Mouse (Mus musculus) heart, embryonic 14.5 days (tissue): ENCODE results near the gene Tom1. TPM values are rescaled to one million over a fixed set of nuclear protein-coding genes. Genes with fewer than 3 reads are reported as not detected.

Experiments
- ATAC-seq: fragments of 200-750 bp; cut with Nextera tagmentation; 2 replicates; pipeline ENCODE4 v1.8.0; 2017; ENCODE audit warnings: low read depth, moderate TSS enrichment; ENCODE audit not compliant: insufficient number of reproducible peaks, insufficient read depth, low FRiP score
- H3K27ac ChIP-seq, 2 experiments: fragments of 200-500 bp in 1 of 2; fragments of 300-500 bp in 1 of 2; sonication (generic) in 1 of 2; replicated peaks in 1 of 2; 2 replicates each; pipeline ENCODE4 v1.5.1; 2012 to 2014; ENCODE audit warnings: low read depth in 2 of 2, low read length in 2 of 2, control low read depth in 1 of 2, mild to moderate bottlenecking in 1 of 2, mixed read lengths in 1 of 2; ENCODE audit not compliant: control insufficient read depth in 1 of 2, insufficient read depth in 1 of 2
- H3K27me3 ChIP-seq: fragments of 300-500 bp; sonication (generic); 2 replicates; pipeline ENCODE4 v1.6.1; 2014; ENCODE audit warnings: mild to moderate bottlenecking, low read length, control low read depth; ENCODE audit not compliant: control insufficient read depth, insufficient read depth
- H3K36me3 ChIP-seq: fragments of 300-500 bp; sonication (generic); 2 replicates; pipeline ENCODE4 v1.6.1; 2014; ENCODE audit warnings: mild to moderate bottlenecking, control low read depth, low read length, mixed read lengths; ENCODE audit not compliant: control insufficient read depth, insufficient read depth
- H3K4me1 ChIP-seq, 2 experiments: fragments of 200-500 bp in 1 of 2; fragments of 300-500 bp in 1 of 2; sonication (generic) in 1 of 2; 2 replicates each; pipeline ENCODE4 v1.6.1; 2012 to 2014; ENCODE audit warnings: low read length in 2 of 2, control low read depth in 1 of 2, mixed read lengths in 1 of 2; ENCODE audit not compliant: control insufficient read depth in 2 of 2, insufficient read depth in 2 of 2
- H3K4me2 ChIP-seq: fragments of 300-500 bp; sonication (generic); 2 replicates; pipeline ENCODE4 v1.6.1; 2014; ENCODE audit warnings: mild to moderate bottlenecking, low read length
- H3K4me3 ChIP-seq, 2 experiments: fragments of 200-500 bp in 1 of 2; fragments of 300-500 bp in 1 of 2; sonication (generic) in 1 of 2; 2 replicates each; pipeline ENCODE4 v1.5.1; 2012 to 2014; ENCODE audit warnings: low read length in 2 of 2, mild to moderate bottlenecking in 2 of 2, control low read depth in 1 of 2, low read depth in 1 of 2, moderate library complexity in 1 of 2; ENCODE audit not compliant: control insufficient read depth in 1 of 2, insufficient read depth in 1 of 2
- H3K9ac ChIP-seq: fragments of 300-500 bp; sonication (generic); 2 replicates; pipeline ENCODE4 v1.6.1; 2014; ENCODE audit warnings: mild to moderate bottlenecking, low read length
- H3K9me3 ChIP-seq: fragments of 300-500 bp; sonication (generic); 2 replicates; pipeline ENCODE4 v1.6.1; 2016; ENCODE audit warnings: low read length, control low read depth; ENCODE audit not compliant: control insufficient read depth
- WGBS: fragments of 180-500 bp; shearing (Covaris S2); extraction: QIAGEN DNeasy Blood & Tissue Kit; methylation state at CpG from one replicate; pipeline ENCODE4 v1.1.7; 2014; 5-methylcytosine and 5-hydroxymethylcytosine counted together
- polyA plus RNA-seq: library from polyadenylated mRNA; unstranded; fragments of >200 nt; fragmentation: Nextera tagmentation; extraction: Ambion mirVana; gene quantifications from 2 replicates; pipeline ENCODE4 v1.2.1, GENCODE M21; 2014

Gene Tom1
- polyA plus RNA-seq, 1 experiment from 2014 or later, result 45.9 TPM

GRCm38 (mm10) chr8:75064790-75065189, 31.3 kb downstream of the Tom1 start:
- H3K4me1 ChIP-seq, result peaks cover 2 to 8% of the 10 kb centered on the region in 2 experiments; a peak in 1 of 4 replicates
- 65% methylated on average over 3 of the region's 3 CpGs for WGBS
- no peak overlapping the region for H3K4me2 ChIP-seq
- H3K9ac ChIP-seq, result no peak overlapping the region
- H3K27me3 ChIP-seq, result no peaks in the 10 kb centered on the region
- peaks cover 73% of the 10 kb centered on the region for H3K36me3 ChIP-seq
- ATAC-seq, result no peak
- no peak overlapping the region for H3K4me3 ChIP-seq
- H3K27ac ChIP-seq, result no peak overlapping the region
- H3K9me3 ChIP-seq, result no peaks in the 10 kb centered on the region

DNA sequence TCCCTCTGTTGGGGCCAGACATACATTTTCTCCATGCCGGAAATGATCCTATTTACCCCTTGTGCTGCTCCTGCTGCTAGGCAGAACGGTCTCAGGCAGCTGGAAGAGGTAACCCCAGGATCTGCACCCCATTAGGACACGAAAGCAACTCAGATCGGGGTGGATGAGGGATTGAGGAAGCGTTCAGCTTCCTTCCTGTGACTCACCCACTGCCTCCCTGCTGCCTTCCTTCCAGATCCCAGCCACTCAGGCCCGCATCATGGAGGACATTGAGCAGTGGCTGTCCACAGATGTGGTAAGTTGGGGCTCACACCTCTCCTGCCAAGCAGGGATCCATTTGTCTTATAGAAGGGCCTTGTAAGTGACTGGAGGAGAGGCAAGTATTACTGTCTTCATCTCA, 33.8 kb downstream of the Tom1 start:
- Histone ChIP-seq H3K27ac (no peak overlapping the region), H3K4me1 (peaks cover 2 to 8% of the 10 kb centered on the region in 2 experiments; a peak in 1 of 4 replicates), H3K27me3 (no peaks in the 10 kb centered on the region), H3K9ac (no peak overlapping the region), H3K4me3 (no peak overlapping the region), H3K4me2 (no peak overlapping the region), H3K36me3 (peaks cover 48% of the 10 kb centered on the region), H3K9me3 (no peaks in the 10 kb centered on the region)
- 68% methylated on average over 6 of the region's 6 CpGs for WGBS
- no peak for ATAC-seq

DNA sequence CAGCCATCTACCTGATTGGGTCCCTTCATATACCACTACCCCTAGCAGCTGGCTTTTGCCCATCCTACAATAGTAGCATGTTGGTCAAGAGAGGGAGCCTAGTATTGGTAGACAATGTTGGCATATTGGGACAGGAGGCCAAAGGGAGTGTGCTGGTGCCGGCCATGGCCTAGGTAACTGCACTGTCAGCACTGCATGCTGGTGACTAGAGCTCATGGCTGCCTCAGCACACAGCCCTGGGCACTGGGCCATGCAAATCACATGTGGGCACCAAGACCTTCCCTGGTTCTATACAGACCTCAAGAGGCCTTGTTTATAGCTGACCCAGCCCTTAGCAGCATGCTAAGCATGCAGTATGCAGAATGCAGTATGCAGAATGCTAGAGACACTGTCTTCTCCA, 36.8 kb downstream of the Tom1 start:
- no peak overlapping the region for H3K27ac ChIP-seq
- H3K4me3 ChIP-seq, result no peak overlapping the region
- H3K27me3 ChIP-seq, result no peaks in the 10 kb centered on the region
- no peaks in the 10 kb centered on the region for H3K9me3 ChIP-seq
- 0 out of 2 replicates have a peak, but pooled peaks have one; percentile 27 for ATAC-seq
- no peak overlapping the region for H3K9ac ChIP-seq
- no peaks in the 10 kb centered on the region for H3K4me1 ChIP-seq
- no peak overlapping the region for H3K4me2 ChIP-seq
- 79% methylated on average over 1 of the region's 1 CpGs for WGBS
- peaks cover 32% of the 10 kb centered on the region for H3K36me3 ChIP-seq

DNA sequence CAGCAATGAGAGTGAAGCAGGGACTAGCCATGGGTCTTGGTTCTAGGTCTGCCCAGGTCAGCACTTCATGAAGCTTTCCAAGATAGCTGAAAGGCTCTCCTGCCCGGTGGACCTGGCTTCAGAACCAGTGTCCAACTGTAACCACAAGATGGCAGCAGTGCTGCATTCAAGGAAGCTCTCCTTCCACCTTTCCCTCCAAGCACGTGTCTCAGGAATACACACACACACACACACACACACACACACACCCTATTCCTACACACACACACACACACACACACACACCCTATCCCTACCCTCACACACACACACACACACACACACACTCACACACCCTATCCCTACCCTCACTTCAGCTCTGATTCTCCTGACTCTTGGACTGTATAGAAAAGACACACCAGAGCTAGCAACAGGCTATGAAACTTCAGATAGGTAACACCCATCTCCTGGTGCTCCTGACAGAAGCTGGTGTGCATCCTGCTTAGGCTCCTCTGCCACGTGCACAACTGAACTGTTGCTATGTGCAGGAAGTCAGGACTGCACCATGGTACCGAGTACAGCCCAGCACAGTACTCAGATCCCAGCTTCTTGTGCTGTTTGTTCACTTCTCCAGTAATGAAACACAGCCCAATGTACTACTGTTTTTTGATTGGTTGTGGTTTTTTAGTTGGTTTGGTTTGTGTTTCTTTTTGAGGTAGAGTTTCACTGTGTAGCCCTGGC, 38.3 kb downstream of the Tom1 start:
- Histone ChIP-seq H3K27ac (no peak overlapping the region), H3K36me3 (peaks cover 18% of the 10 kb centered on the region), H3K27me3 (no peaks in the 10 kb centered on the region), H3K4me2 (no peak overlapping the region), H3K9ac (no peak overlapping the region), H3K4me3 (no peak overlapping the region), H3K4me1 (no peaks in the 10 kb centered on the region), H3K9me3 (no peaks in the 10 kb centered on the region)
- 30% methylated on average over 4 of the region's 4 CpGs for WGBS
- peak; percentile 37 for ATAC-seq

DNA sequence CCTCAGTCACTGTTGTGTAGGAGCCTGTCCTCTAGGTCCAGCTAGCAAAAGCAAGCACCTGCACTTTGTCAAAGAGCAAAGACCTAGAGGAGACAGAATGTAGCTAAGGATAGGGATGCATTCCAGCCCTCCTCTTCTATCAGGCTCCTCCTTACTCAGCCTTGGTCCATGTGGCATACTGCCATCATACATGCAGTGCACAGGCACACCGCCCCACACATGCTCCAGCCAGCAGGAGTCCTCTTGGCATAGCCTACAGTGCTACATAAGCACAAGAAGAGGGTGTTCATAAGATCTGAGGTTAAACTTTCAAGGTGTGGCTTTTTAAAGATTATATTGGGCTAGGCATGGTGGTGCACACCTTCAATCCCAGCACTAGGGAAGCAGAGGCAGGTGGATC, 41.4 kb downstream of the Tom1 start:
- 90% methylated on average over 1 of the region's 1 CpGs for WGBS
- Histone ChIP-seq H3K27me3 (no peaks in the 10 kb centered on the region), H3K4me2 (no peak overlapping the region), H3K9ac (no peak overlapping the region), H3K4me1 (no peaks in the 10 kb centered on the region), H3K9me3 (no peaks in the 10 kb centered on the region), H3K27ac (no peak overlapping the region), H3K36me3 (no peaks in the 10 kb centered on the region), H3K4me3 (no peak overlapping the region)
- no peak for ATAC-seq

GRCm38 (mm10) chr8:75078215-75078614, 44.7 kb downstream of the Tom1 start:
- Histone ChIP-seq H3K4me1 (no peaks in the 10 kb centered on the region), H3K36me3 (no peaks in the 10 kb centered on the region), H3K27me3 (no peaks in the 10 kb centered on the region), H3K27ac (no peak overlapping the region), H3K9me3 (no peaks in the 10 kb centered on the region), H3K4me2 (no peak overlapping the region), H3K4me3 (no peak overlapping the region), H3K9ac (no peak overlapping the region)
- no peak for ATAC-seq
- 69% methylated on average over 1 of the region's 1 CpGs for WGBS

DNA sequence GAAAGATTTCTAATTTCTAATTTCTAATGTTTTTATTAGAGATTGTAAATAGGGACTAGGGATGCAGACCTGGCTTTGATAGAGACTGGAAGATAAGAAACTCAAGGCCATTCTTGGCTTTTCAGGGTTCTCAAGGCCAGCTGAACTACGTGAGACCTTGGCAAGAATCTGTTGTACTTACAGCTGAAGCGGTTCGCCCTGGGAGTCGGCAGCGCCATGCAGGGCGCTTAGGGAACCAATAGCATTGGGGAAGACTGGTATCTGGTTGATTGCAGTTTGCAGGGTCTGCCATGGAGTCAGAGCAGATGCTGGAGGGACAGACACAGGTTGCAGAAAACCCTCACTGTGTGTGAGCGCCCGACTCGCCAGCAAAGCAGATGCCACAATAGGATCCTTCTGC, 45.3 kb downstream of the Tom1 start:
- no peaks in the 10 kb centered on the region for H3K9me3 ChIP-seq
- WGBS, result 91% methylated on average over 9 of the region's 9 CpGs
- no peak overlapping the region for H3K4me3 ChIP-seq
- H3K4me2 ChIP-seq, result no peak overlapping the region
- no peaks in the 10 kb centered on the region; a peak in 1 of 4 replicates for H3K4me1 ChIP-seq
- H3K27ac ChIP-seq, result no peak overlapping the region
- H3K27me3 ChIP-seq, result no peaks in the 10 kb centered on the region
- no peaks in the 10 kb centered on the region for H3K36me3 ChIP-seq
- H3K9ac ChIP-seq, result no peak overlapping the region
- no peak for ATAC-seq
